Mouse (Mus musculus) hindbrain, postnatal 0 days (tissue): ENCODE results near the gene Slc4a2. TPM values are rescaled to one million over a fixed set of nuclear protein-coding genes. Genes with fewer than 3 reads are reported as not detected.

Experiments used
- ATAC-seq: fragments of 200-750 bp; cut with Nextera tagmentation; 2 replicates; pipeline ENCODE4 v1.8.0; 2017; ENCODE audit warnings: mild to moderate bottlenecking, moderate TSS enrichment, moderate library complexity
- DNase-seq: peaks from one replicate; pipeline ENCODE4 v3.0.0-alpha.2; 2015; ENCODE audit warnings: low spot score
- H3K27ac ChIP-seq: fragments of 300-500 bp; sonication (generic); 2 replicates; pipeline ENCODE4 v1.5.1; 2014; ENCODE audit warnings: mild to moderate bottlenecking
- H3K27me3 ChIP-seq: fragments of 300-500 bp; sonication (generic); 2 replicates; pipeline ENCODE4 v1.6.1; 2014; ENCODE audit warnings: low read length, mixed read lengths; ENCODE audit not compliant: insufficient read depth
- H3K36me3 ChIP-seq: fragments of 300-500 bp; sonication (generic); 2 replicates; pipeline ENCODE4 v1.6.1; 2014; ENCODE audit warnings: low read length, mixed read lengths; ENCODE audit not compliant: insufficient read depth
- H3K4me1 ChIP-seq: fragments of 300-500 bp; sonication (generic); 2 replicates; pipeline ENCODE4 v1.6.1; 2014; ENCODE audit warnings: antibody characterized with exemption, low read length, mixed read lengths; ENCODE audit not compliant: insufficient read depth
- H3K4me2 ChIP-seq: fragments of 300-500 bp; sonication (generic); 2 replicates; pipeline ENCODE4 v1.6.1; 2014; ENCODE audit warnings: low read depth, mild to moderate bottlenecking, low read length, moderate library complexity, mixed read lengths
- H3K4me3 ChIP-seq: fragments of 300-500 bp; sonication (generic); 2 replicates; pipeline ENCODE4 v1.5.1; 2014; ENCODE audit warnings: low read length
- H3K9ac ChIP-seq: fragments of 300-500 bp; sonication (generic); replicated peaks from 2 replicates; pipeline ENCODE4 v1.6.1; 2014; ENCODE audit warnings: mild to moderate bottlenecking, low read length, moderate library complexity, mixed read lengths
- H3K9me3 ChIP-seq: fragments of 300-500 bp; sonication (generic); 2 replicates; pipeline ENCODE4 v1.6.1; 2016; ENCODE audit warnings: low read length, mixed read lengths
- CTCF ChIP-seq: IDR thresholded peaks from 2 replicates; pipeline ENCODE4 v1.5.1; 2016; ENCODE audit warnings: antibody characterized with exemption, control low read depth, low read depth
- WGBS: fragments of 180-500 bp; shearing (Covaris S2); extraction: QIAGEN DNeasy Blood & Tissue Kit; methylation state at CpG from one replicate; pipeline ENCODE4 v1.1.7; 2014; 5-methylcytosine and 5-hydroxymethylcytosine counted together
- polyA plus RNA-seq: library from polyadenylated mRNA; unstranded; fragments of >200 nt; fragmentation: Nextera tagmentation; extraction: Ambion mirVana; gene quantifications from 2 replicates; pipeline ENCODE4 v1.2.1, GENCODE M21; 2015
- total RNA-seq: library from RNA; depleted of rRNA; stranded (reverse); fragments of >200 nt; gene quantifications from 2 replicates; pipeline ENCODE4 v1.2.3, GENCODE M21; 2014

Slc4a2 gene
- total and polyA plus RNA-seq, 2 experiments from 2014 or later: 17.8 to 44.4 TPM

GRCm38 (mm10) chr5:24413042-24413693, 10.5 kb upstream of the Slc4a2 start, which contains the start of gene Asic3:
Asic3 (plus strand) TSS chr5:24413392.
- no peak within 1 kb of the TSS for H3K4me2 ChIP-seq
- DNase-seq (no peak), ATAC-seq (no peak)
- H3K9ac ChIP-seq: no peak within 1 kb of the TSS
- no peak for TF ChIP-seq CTCF
- no peak within 1 kb of the TSS for H3K27ac ChIP-seq
- H3K36me3 ChIP-seq: no peaks in the 10 kb centered on the region
- 54% methylated on average over 11 of the region's 11 CpGs for WGBS
- no peaks in the 10 kb centered on the region for H3K9me3 ChIP-seq
- H3K27me3 ChIP-seq: no peaks in the 10 kb centered on the region
- no peak within 1 kb of the TSS for H3K4me3 ChIP-seq
- H3K4me1 ChIP-seq: peaks cover 8% of the 10 kb centered on the region

DNA sequence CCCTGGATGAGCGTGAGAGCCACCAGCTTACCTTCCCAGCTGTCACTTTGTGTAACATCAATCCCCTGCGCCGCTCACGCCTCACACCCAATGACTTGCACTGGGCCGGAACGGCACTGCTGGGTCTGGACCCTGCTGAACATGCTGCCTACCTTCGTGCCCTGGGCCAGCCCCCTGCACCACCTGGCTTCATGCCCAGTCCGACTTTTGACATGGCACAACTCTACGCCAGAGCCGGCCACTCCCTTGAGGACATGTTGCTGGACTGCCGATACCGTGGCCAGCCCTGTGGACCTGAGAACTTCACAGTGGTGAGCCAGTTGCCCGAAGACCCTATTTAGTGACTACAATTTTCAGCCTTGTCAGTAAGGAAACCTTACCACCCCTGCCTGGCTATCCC, 9.7 kb upstream of the Slc4a2 start:
- no peaks in the 10 kb centered on the region for H3K9me3 ChIP-seq
- no peak for ATAC-seq
- no peak overlapping the region for H3K27ac ChIP-seq
- no peaks in the 10 kb centered on the region for H3K36me3 ChIP-seq
- DNase-seq: no peak
- no peak for TF ChIP-seq CTCF
- 73% methylated on average over 13 of the region's 13 CpGs for whole genome bisulfite sequencing
- H3K27me3 ChIP-seq: no peaks in the 10 kb centered on the region
- no peak overlapping the region for H3K4me3 ChIP-seq
- H3K4me2 ChIP-seq: no peak overlapping the region
- peaks cover 8% of the 10 kb centered on the region for H3K4me1 ChIP-seq
- no peak overlapping the region for H3K9ac ChIP-seq

DNA sequence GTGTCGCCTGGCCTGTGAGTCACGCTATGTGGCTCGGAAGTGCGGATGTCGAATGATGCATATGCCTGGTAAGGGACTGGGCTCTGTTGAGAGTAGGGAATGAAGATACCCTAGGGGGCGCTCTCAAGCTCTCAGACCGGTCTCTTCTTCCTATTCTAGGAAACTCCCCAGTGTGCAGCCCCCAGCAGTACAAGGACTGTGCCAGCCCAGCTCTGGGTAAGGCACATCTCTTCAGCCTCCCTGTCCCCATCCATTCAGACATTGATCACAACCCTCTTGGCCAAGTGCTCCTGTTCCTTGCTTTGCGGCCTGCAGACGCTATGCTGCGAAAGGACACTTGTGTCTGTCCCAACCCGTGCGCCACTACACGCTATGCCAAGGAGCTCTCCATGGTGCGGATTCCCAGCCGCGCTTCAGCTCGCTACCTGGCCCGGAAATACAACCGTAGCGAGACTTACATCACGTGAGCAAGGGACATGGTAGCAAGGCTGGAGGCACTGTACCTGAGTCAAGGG, 7.4 kb upstream of the Slc4a2 start:
- Histone ChIP-seq H3K27ac (no peak overlapping the region), H3K4me1 (peaks cover 8% of the 10 kb centered on the region), H3K27me3 (no peaks in the 10 kb centered on the region), H3K36me3 (peaks cover 12% of the 10 kb centered on the region), H3K9ac (no peak overlapping the region), H3K4me2 (peak overlapping the region; percentile 25), H3K4me3 (no peak overlapping the region), H3K9me3 (no peaks in the 10 kb centered on the region)
- WGBS: 4% methylated on average over 21 of the region's 21 CpGs
- peak; percentile 84 for DNase-seq
- peak; percentile 77 for ATAC-seq
- peak; percentile 73 for TF ChIP-seq CTCF

DNA sequence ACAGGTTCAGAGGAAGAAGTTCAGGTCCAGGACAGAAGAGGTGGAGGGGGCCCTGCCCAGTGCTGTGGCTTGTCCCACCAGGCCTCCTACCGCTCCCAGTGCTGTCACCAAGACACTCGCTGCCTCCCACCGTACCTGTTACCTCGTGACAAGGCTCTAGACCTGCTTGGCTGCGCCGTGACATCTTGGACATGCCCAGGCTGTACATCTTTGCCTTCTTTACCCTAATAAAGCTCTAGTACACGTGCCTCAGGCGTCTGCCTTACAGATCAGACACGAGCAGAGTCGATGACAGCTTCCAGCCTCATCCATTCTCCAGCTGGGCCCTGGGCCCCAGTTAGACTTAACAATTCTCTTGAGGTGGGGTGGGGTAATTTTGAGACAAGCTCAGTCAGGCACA, 6.0 kb upstream of the Slc4a2 start:
- no peaks in the 10 kb centered on the region for H3K9me3 ChIP-seq
- TF ChIP-seq CTCF: no peak
- H3K4me2 ChIP-seq: no peak overlapping the region
- H3K4me1 ChIP-seq: peaks cover 12% of the 10 kb centered on the region
- WGBS: 87% methylated on average over 10 of the region's 10 CpGs
- H3K27me3 ChIP-seq: no peaks in the 10 kb centered on the region
- H3K27ac ChIP-seq: no peak overlapping the region
- ATAC-seq: no peak
- peaks cover 15% of the 10 kb centered on the region for H3K36me3 ChIP-seq
- no peak overlapping the region for H3K9ac ChIP-seq
- no peak for DNase-seq
- H3K4me3 ChIP-seq: no peak overlapping the region

- peaks cover 15% of the 10 kb centered on the region for H3K36me3 ChIP-seq
- no peak for ATAC-seq
Measured at GRCm38 (mm10) chr5:24420381-24420780, 3.3 kb upstream of the Slc4a2 start.

GRCm38 (mm10) chr5:24424004-24424781, 556 bp downstream of the Slc4a2 start:
- Histone ChIP-seq H3K4me1 (peaks cover 12% of the 10 kb centered on the region), H3K4me2 (peak overlapping the region; percentile 87), H3K36me3 (peaks cover 13% of the 10 kb centered on the region), H3K9me3 (no peaks in the 10 kb centered on the region), H3K27ac (peak overlapping the region; percentile 90), H3K4me3 (peak overlapping the region; percentile 68), H3K9ac (peak overlapping the region; percentile 73), H3K27me3 (no peaks in the 10 kb centered on the region)
- no peak for ATAC-seq
- TF ChIP-seq CTCF: 0 out of 2 replicates have a peak, but pooled peaks have one; percentile 1
- WGBS: 9% methylated on average over 21 of the region's 21 CpGs
- no peak for DNase-seq

More at GRCm38 (mm10) chr5:24420381-24420780, 3.3 kb upstream of the Slc4a2 start:
- Histone ChIP-seq H3K9ac (no peak overlapping the region), H3K27ac (no peak overlapping the region), H3K9me3 (no peaks in the 10 kb centered on the region), H3K4me1 (peaks cover 20% of the 10 kb centered on the region), H3K4me3 (no peak overlapping the region), H3K4me2 (no peak overlapping the region), H3K27me3 (no peaks in the 10 kb centered on the region)
- no peak for DNase-seq
- TF ChIP-seq CTCF: no peak
- WGBS: 91% methylated on average over 9 of the region's 9 CpGs
